Mouse (Mus musculus): ENCODE results near the gene Gm21887.
"Not testable (repeated sequence)": the region's sequence is repeated elsewhere in the genome, so short reads cannot be mapped to it uniquely, and the experiment has no call there.

Gm21887 gene

GRCm38 (mm10) chrX:169997854-169998456 is 11.5 kb upstream of the Gm21887 start:
- peak; percentile 100 for DNase-seq (ENCODE audit: low spot score in 2 of 2)

DNA sequence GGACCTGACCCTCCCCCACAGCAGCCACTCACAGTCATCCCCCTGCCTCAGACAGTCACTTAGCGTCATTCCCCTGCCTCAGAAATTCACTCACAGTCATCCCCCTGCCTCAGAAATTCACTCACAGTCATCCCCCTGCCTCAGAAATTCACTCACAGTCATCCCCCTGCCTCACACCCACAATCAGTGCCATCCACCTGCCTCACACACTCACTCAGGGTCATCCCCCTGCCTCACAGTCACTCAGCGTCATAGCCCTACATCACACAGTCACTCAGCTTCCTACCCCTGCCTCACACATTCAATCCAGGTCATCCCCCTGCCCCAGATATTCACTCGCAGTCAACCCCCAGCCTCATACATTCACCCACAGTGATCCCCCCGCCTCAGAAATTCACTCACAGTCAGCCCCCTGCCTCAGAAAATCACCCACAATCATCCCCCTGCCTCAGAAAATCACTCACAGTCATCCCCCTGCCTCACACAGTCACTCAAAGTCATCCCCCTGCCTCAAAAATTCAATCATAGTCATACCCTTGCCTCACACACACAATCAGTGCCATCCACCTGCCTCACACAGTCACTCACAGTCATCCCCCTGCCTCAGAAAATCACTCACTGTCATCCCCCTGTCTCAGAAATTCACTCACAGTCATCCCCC is 10.8 kb upstream of the Gm21887 start:
- not testable (repeated sequence) for DNase-seq (ENCODE audit: low spot score in 2 of 2)

- DNase-seq (ENCODE audit: low spot score in 2 of 2) = not testable (repeated sequence)
These were observed 10.1 kb upstream of the Gm21887 start for GRCm38 (mm10) chrX:169999226-169999883.

- not testable (repeated sequence) for DNase-seq (ENCODE audit: low spot score in 2 of 2)
These were observed 9.4 kb upstream of the Gm21887 start for GRCm38 (mm10) chrX:169999912-170000641.

DNA sequence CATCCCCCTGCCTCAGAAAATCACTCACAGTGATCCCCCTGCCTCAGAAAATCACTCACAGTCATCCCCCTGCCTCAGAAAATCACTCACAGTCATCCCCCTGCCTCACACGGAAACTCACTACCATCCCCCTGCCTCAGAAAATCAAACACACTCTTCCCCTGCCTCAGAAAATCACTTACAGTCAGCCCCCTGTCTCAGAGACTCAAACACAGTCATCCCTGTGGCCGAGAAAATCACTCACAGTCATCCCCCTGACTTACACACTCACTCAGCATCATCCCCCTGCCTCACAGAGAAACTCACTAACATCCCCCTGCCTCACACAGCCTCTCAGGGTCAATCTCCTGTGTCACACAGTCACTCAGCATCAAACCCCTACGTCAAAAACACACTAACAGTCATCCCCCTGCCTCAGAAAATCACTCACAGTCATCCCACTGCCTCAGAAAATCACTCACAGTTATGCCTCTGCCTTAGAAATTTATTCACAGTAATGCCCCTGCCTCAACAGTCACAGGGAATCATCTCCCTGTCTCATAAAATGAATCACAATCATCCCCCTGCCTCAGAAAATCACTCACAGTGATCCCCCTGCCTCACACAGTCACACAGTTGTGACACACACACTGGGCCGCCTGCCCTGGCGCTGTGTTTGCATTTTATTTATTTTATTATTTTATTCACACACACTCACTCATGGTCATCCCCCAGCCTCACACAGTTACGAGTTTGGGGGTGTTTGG is 8.6 kb upstream of the Gm21887 start:
- DNase-seq (ENCODE audit: low spot score in 2 of 2) = not testable (repeated sequence)

DNA sequence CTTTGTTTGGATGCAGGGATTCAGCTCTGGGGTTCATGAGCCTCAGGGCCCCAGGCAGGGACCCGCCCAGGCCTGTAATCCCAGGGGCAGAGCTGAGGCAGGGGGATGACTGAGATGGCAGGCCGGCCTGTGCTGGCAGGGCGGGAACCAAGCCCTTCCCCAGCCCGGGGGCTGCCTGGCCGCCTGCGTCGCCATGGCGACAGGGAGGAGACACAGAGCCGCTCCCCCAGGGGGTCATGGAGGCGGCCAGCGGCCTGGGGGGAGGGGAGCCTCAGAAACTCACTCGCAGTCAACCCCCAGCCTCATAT is 8.1 kb upstream of the Gm21887 start:
- DNase-seq (ENCODE audit: low spot score in 2 of 2) = not testable (repeated sequence)

DNA sequence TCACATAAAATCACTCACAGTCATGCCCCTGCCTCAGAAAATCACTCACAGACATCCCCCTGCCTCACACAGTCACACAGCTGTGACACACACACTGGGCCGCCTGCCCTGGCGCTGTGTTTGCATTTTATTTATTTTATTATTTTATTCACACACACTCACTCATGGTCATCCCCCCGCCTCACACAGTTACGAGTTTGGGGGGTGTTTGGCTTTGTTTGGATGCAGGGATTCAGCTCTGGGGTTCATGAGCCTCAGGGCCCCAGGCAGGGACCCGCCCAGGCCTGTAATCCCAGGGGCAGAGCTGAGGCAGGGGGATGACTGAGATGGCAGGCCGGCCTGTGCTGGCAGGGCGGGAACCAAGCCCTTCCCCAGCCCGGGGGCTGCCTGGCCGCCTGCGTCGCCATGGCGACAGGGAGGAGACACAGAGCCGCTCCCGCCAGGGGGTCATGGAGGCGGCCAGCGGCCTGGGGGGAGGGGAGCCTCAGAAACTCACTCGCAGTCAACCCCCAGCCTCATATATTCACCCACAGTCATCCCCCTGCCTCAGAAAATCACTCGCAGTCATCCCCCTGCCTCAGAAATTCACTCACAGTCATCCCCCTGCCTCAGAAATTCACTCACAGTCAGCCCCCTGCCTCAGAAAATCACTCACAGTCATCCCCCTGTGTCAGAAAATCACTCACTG is 6.8 kb upstream of the Gm21887 start:
- DNase-seq (ENCODE audit: low spot score in 2 of 2) = not testable (repeated sequence)

GRCm38 (mm10) chrX:170003536-170003935 is 5.9 kb upstream of the Gm21887 start:
- DNase-seq (ENCODE audit: low spot score in 2 of 2) = not testable (repeated sequence)

DNA sequence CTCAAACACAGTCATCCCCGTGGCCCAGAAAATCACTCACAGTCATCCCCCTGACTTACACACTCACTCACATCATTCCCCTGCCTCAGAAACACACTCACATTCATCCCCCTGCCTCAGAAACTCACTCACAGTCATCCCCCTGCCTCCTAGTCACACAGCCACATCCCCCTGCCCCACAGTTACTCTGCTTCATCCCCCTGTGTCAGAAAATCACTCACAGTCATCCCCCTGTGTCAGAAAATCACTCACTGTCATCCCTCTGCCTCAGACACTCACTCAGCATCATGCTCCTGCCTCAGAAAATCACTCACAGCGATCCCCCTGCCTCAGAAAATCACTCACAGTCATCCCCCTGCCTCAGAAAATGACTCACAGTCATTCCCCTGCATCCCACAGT is 5.2 kb upstream of the Gm21887 start:
- not testable (repeated sequence) for DNase-seq (ENCODE audit: low spot score in 2 of 2)

GRCm38 (mm10) chrX:170004793-170005192 is 4.7 kb upstream of the Gm21887 start:
- not testable (repeated sequence) for DNase-seq (ENCODE audit: low spot score in 2 of 2)

GRCm38 (mm10) chrX:170005194-170005593 is 4.3 kb upstream of the Gm21887 start:
- DNase-seq (ENCODE audit: low spot score in 2 of 2) = not testable (repeated sequence)

GRCm38 (mm10) chrX:170005695-170006297 is 3.7 kb upstream of the Gm21887 start:
- not testable (repeated sequence) for DNase-seq (ENCODE audit: low spot score in 2 of 2)

DNA sequence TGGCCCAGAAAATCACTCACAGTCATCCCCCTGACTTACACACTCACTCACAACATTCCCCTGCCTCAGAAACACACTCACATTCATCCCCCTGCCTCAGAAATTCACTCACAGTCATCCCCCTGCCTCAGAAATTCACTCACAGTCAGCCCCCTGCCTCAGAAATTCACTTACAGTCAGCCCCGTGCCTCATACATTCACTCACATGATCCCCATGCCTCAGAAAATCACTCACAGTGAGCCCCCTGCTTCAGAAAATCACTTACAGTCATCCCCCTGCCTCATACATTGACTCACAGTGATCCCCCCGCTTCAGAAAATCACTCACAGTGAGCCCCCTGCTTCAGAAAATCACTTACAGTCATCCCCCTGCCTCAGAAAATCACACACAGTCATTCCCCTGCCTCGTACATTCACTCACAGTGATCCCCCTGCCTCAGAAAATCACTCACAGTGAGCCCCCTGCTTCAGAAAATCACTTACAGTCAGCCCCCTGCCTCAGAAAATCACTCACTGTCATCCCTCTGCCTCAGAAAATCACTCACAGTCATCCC is 2.7 kb upstream of the Gm21887 start:
- DNase-seq (ENCODE audit: low spot score in 2 of 2) = not testable (repeated sequence)

- not testable (repeated sequence) for DNase-seq (ENCODE audit: low spot score in 2 of 2)
These were observed 1.9 kb upstream of the Gm21887 start for GRCm38 (mm10) chrX:170007375-170008178.

DNA sequence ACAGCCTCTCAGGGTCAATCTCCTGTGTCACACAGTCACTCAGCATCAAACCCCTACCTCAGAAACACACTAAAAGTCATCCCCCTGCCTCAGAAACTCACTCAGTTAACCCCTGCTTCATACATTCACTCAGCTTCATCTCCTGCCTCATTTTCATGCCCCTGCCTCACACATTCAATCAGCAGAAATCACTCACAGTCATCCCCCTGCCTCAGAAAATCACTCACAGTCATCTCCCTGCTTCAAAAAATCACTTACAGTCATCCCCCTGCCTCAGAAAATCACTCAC is 1.3 kb upstream of the Gm21887 start:
- DNase-seq (ENCODE audit: low spot score in 2 of 2) = not testable (repeated sequence)

GRCm38 (mm10) chrX:170008584-170008983 is 875 bp upstream of the Gm21887 start:
- DNase-seq (ENCODE audit: low spot score in 2 of 2) = peak in 1 of 2 experiments; percentile 71

DNA sequence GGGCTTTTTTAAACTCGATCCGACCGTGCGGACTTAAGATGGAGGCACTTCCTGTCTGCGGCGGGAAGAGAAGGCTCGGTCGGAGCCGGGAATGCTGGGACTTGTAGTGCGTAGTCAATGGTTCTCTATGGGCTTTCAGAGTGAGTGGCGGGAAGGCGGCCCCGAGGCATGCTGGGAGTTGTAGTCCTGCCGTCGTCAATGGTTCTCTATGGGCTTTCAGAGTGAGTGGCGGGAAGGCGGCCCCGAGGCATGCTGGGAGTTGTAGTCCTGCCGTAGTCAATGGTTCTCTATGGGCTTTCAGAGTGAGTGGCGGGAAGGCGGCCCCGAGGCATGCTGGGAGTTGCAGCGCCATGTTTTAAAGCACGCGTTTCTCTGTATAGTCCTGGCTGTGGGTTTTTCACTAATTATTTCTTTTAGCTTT is 352 bp downstream of the Gm21887 start:
- DNase-seq (ENCODE audit: low spot score in 2 of 2) = peak; percentile 100

DNA sequence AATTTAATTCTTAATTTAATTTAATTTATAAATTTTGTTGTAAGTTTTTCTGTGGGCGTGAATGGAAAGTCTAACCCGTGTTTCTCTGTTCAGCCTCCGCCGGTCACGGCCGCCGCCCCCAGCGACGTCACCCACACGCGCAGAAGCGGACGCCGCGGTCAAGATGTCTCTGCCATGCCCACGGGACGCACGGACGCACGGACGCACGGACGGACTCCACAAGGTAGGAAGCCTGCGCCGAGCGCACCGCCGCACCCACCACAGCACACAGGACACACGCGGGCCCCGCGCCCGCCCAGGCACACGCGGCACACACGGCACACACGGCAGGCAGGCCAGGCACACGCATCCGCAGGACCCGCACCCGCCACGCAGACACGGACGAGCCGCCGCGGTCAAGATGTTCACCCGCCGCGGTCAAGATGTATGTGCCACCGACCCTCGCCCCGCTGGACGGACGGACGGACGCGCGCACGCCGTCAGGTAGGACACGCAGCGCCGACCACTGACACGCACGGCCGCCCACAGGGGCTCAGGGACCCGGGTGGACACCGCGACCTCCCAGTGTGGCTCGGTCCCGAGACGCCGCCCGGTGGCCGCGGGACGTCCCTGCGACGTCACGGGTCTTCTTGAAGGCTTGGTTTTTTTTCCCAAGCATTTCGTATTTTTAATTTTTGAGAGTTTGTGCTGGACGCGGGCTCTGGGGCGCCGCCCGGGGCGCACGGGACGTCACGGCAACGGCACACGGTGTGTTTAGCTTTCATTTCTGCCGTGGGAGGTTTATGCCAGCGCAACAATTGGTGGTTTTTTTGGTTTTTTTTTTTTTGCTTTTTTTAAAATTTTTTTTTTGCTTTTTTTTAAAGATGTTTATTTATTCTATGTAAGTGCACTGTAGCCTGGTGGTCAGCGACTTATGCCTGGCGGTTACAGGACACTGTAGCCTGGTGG is 1.4 kb downstream of the Gm21887 start:
- peak; percentile 88 to 90 for DNase-seq (ENCODE audit: low spot score in 2 of 2)

GRCm38 (mm10) chrX:170011529-170011879 is 2.0 kb downstream of the Gm21887 start:
- not testable (repeated sequence) for DNase-seq (ENCODE audit: low spot score in 2 of 2)

Measured in frontal cortex, postnatal 10 days (tissue).